Mouse (Mus musculus): ENCODE results near the gene Nop58.
"Not testable (repeated sequence)": the region's sequence is repeated elsewhere in the genome, so short reads cannot be mapped to it uniquely, and the experiment has no call there.

The Nop58 gene

GRCm38 (mm10) chr1:59684819-59685755, at the start of gene Nop58:
Nop58 (plus strand) TSS chr1:59684971.
- Histone ChIP-seq H3K27me3 (ENCODE audit: control insufficient read depth, insufficient read depth, low read length, poor library complexity, severe bottlenecking) (no peaks in the 10 kb centered on the region), H3K36me3 (ENCODE audit: control insufficient read depth, insufficient read depth, low read length, poor library complexity, severe bottlenecking) (no peaks in the 10 kb centered on the region)
- DNase-seq (ENCODE audit: low read depth, low spot score) = peak; percentile 97

GRCm38 (mm10) chr1:59636349-59636748, 48.4 kb upstream of the Nop58 start:
- Histone ChIP-seq H3K27me3 (ENCODE audit: control insufficient read depth, insufficient read depth, low read length, poor library complexity, severe bottlenecking) (no peaks in the 10 kb centered on the region), H3K36me3 (ENCODE audit: control insufficient read depth, insufficient read depth, low read length, poor library complexity, severe bottlenecking) (peaks cover 5% of the 10 kb centered on the region; the same call in 1 of the 2 replicates)
- DNase-seq (ENCODE audit: low read depth, low spot score) = no peak

GRCm38 (mm10) chr1:59638371-59638770, 46.4 kb upstream of the Nop58 start:
- H3K36me3 ChIP-seq (ENCODE audit: control insufficient read depth, insufficient read depth, low read length, poor library complexity, severe bottlenecking) = peaks cover 8% of the 10 kb centered on the region; the same call in 1 of the 2 replicates
- no peaks in the 10 kb centered on the region for H3K27me3 ChIP-seq (ENCODE audit: control insufficient read depth, insufficient read depth, low read length, poor library complexity, severe bottlenecking)
- no peak for DNase-seq (ENCODE audit: low read depth, low spot score)

DNA sequence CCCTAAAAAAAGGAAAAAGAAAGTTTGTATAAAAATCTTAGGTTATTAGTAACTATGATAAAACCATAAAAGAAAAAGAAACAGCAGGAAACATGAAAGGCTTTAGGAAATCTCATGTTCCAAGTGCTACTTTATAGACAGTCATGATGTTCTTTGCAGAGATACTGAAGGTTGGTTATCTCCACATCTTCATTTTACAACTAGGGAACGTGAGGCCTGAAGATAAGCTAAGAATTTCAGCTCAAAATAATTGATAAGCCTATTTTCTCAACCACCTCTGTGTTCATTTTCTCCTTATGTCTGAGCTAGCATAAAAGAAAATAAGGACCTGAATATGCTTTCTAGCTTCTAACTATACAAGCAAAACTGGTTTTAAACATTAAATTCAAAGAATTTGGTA, 42.3 kb upstream of the Nop58 start:
- no peak for DNase-seq (ENCODE audit: low read depth, low spot score)
- no peaks in the 10 kb centered on the region for H3K27me3 ChIP-seq (ENCODE audit: control insufficient read depth, insufficient read depth, low read length, poor library complexity, severe bottlenecking)
- H3K36me3 ChIP-seq (ENCODE audit: control insufficient read depth, insufficient read depth, low read length, poor library complexity, severe bottlenecking) = peaks cover 8% of the 10 kb centered on the region; the same call in 1 of the 2 replicates

- DNase-seq (ENCODE audit: low read depth, low spot score); H3K27me3 ChIP-seq (ENCODE audit: control insufficient read depth, insufficient read depth, low read length, poor library complexity, severe bottlenecking); H3K36me3 ChIP-seq (ENCODE audit: control insufficient read depth, insufficient read depth, low read length, poor library complexity, severe bottlenecking): not testable (repeated sequence)
These were observed 38.3 kb upstream of the Nop58 start for GRCm38 (mm10) chr1:59646502-59646901.

GRCm38 (mm10) chr1:59651201-59651819, 33.5 kb upstream of the Nop58 start:
- no peaks in the 10 kb centered on the region for H3K27me3 ChIP-seq (ENCODE audit: control insufficient read depth, insufficient read depth, low read length, poor library complexity, severe bottlenecking)
- DNase-seq (ENCODE audit: low read depth, low spot score) = no peak
- peaks cover 8% of the 10 kb centered on the region for H3K36me3 ChIP-seq (ENCODE audit: control insufficient read depth, insufficient read depth, low read length, poor library complexity, severe bottlenecking)

GRCm38 (mm10) chr1:59653243-59653911, 31.4 kb upstream of the Nop58 start:
- H3K36me3 ChIP-seq (ENCODE audit: control insufficient read depth, insufficient read depth, low read length, poor library complexity, severe bottlenecking) = peaks cover 4% of the 10 kb centered on the region; the same call in 1 of the 2 replicates
- no peak for DNase-seq (ENCODE audit: low read depth, low spot score)
- H3K27me3 ChIP-seq (ENCODE audit: control insufficient read depth, insufficient read depth, low read length, poor library complexity, severe bottlenecking) = no peaks in the 10 kb centered on the region

GRCm38 (mm10) chr1:59656244-59657171, 28.3 kb upstream of the Nop58 start:
- no peak for DNase-seq (ENCODE audit: low read depth, low spot score)
- peaks cover 4% of the 10 kb centered on the region; the same call in 1 of the 2 replicates for H3K36me3 ChIP-seq (ENCODE audit: control insufficient read depth, insufficient read depth, low read length, poor library complexity, severe bottlenecking)
- H3K27me3 ChIP-seq (ENCODE audit: control insufficient read depth, insufficient read depth, low read length, poor library complexity, severe bottlenecking) = no peaks in the 10 kb centered on the region

DNA sequence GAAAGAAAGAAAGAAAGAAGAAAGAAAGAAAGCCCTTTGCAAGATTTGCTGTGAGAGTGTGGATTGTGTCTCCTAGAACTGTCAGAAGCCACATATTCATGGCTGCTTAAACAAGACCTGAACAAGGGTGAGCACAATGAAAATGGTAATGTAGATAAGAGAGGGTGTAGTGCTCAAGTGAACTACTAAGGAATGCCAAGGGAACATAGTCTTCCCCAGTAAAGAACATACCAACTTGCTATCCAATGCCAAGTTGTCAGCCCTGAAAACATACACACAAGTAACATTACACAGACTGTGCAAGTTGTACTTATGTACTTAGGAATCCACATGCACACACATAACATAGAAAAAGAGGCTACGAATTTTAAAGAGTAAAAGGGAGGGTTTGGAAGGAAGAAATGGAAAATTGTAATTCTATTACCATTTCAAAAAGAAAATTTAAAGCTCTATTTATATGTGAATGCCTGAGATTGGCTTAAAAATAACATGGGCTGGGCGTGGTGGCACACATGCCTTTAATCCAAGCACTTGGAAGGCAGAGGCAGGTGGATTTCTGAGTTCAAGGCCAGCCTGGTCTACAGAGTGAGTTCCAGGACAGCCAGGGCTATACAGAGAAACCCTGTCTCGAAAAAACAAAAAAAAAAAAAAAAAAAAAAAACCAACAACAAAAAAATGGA, 21.2 kb upstream of the Nop58 start:
- Histone ChIP-seq H3K36me3 (ENCODE audit: control insufficient read depth, insufficient read depth, low read length, poor library complexity, severe bottlenecking) (no peaks in the 10 kb centered on the region), H3K27me3 (ENCODE audit: control insufficient read depth, insufficient read depth, low read length, poor library complexity, severe bottlenecking) (no peaks in the 10 kb centered on the region)
- no peak for DNase-seq (ENCODE audit: low read depth, low spot score)

- H3K36me3 ChIP-seq (ENCODE audit: control insufficient read depth, insufficient read depth, low read length, poor library complexity, severe bottlenecking) = no peaks in the 10 kb centered on the region
- DNase-seq (ENCODE audit: low read depth, low spot score) = no peak
These were observed 15.9 kb upstream of the Nop58 start for GRCm38 (mm10) chr1:59668871-59669270.

GRCm38 (mm10) chr1:59669962-59670630, 14.7 kb upstream of the Nop58 start:
- Histone ChIP-seq H3K27me3 (ENCODE audit: control insufficient read depth, insufficient read depth, low read length, poor library complexity, severe bottlenecking) (peaks cover 1% of the 10 kb centered on the region; the same call in 1 of the 2 replicates), H3K36me3 (ENCODE audit: control insufficient read depth, insufficient read depth, low read length, poor library complexity, severe bottlenecking) (no peaks in the 10 kb centered on the region)
- peak; percentile 51 for DNase-seq (ENCODE audit: low read depth, low spot score)

More at GRCm38 (mm10) chr1:59668871-59669270, 15.9 kb upstream of the Nop58 start:
- H3K27me3 ChIP-seq (ENCODE audit: control insufficient read depth, insufficient read depth, low read length, poor library complexity, severe bottlenecking) = peaks cover 1% of the 10 kb centered on the region; the same call in 1 of the 2 replicates

DNA sequence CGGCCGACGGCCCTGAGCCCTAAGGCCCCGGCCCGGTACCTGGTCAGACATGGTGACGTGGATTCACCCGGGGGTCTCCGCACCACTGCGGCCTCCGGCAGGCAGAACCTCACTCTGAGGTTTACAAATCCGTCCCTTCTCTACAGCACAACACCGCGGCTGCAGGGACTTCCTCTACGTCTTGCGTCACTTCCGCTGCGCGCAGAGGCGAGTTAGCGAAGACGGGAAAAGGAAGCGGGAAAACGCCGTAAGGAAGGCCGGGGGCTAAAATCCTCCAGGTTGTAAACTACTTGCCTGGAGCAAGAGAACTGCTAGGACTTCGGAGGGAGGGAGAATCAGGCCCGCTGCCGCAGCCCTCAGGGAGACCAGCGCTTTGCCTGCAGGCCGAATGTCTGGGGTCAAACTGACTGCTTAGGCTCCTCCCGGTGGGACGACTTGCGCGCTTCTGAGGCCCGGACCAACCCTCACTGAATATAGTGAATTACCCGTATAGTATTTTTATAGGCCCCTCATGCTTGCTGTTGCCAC, 14.1 kb upstream of the Nop58 start, which contains the start of gene Sumo1:
TSS of gene Sumo1 (minus strand) at position 194 of the 528 bp plus-strand sequence.
- peak; percentile 86 for DNase-seq (ENCODE audit: low read depth, low spot score)
- Histone ChIP-seq H3K36me3 (ENCODE audit: control insufficient read depth, insufficient read depth, low read length, poor library complexity, severe bottlenecking) (no peaks in the 10 kb centered on the region), H3K27me3 (ENCODE audit: control insufficient read depth, insufficient read depth, low read length, poor library complexity, severe bottlenecking) (peaks cover 1% of the 10 kb centered on the region; the same call in 1 of the 2 replicates)

DNA sequence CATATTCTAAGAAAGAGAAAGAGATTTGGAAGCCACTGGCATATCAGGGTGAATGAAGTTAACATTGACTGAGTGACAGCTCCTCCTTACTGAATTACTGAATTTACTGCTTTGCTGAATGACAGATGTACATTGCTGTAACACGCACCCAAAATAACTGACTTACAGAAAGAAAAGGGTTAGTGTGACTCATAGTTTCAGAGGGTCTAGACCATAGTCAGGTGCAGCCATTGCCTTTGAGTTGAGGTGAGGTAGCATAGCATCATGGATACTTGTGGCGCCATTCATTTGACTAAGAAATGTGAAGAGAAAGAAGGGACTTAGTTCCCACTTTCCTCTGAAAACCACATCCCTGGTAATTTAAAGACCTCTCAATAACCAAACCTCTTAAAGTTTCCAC, 11.1 kb upstream of the Nop58 start:
- H3K36me3 ChIP-seq (ENCODE audit: control insufficient read depth, insufficient read depth, low read length, poor library complexity, severe bottlenecking) = no peaks in the 10 kb centered on the region
- H3K27me3 ChIP-seq (ENCODE audit: control insufficient read depth, insufficient read depth, low read length, poor library complexity, severe bottlenecking) = peaks cover 1% of the 10 kb centered on the region; the same call in 1 of the 2 replicates
- no peak for DNase-seq (ENCODE audit: low read depth, low spot score)

Data from splenic B cell, adult 2 months (primary cell).